Mouse (Mus musculus): Measurements from ENCODE around the gene Gapdh.

DNA sequence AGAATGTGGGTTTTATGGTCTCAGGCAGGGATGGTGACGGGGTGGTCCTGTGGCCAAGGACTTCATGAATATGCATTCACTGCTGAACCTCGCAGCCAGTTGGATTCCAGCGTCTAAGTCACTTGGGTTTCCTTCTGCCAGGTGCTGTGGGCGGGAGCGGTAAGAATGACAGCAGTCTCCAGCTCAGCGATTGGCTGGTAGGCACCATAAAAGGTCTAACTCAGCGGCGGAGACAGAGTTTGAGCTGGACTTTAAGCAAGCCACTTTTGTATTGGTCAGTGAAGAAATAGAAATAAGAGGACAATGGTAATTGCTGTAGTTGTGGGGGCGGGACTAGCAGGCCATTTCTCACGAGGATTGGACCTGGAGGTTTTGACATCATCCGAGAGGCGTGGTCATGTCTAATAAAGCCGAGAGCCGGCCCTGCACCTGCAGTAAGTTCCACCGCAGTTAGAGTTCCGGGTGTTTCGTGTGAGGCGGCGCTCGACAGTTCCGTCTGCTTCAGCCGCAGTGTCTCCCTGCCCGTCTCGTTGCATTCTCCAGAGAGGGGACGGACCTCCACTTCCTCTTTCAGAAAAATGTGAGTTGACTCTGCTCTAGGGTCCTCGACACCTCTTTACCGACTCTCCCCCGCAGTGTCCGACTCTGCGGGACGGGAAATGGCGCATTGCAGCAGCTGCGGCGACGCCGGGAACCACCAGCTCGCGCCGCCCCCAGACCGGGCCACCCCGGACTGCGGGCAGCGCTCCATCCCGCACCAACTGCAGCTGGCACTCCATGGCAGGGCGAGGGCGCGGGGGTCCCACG, 49.1 kb upstream of the Gapdh start, which contains the start of gene Vamp1:
- TF ChIP-seq CTCF (IDR thresholded peaks at IDR 0.05; ENCODE audit: low read depth) (no peak), EP300 (IDR thresholded peaks at IDR 0.05; ENCODE audit: low read depth) (no peak)
